Mouse (Mus musculus) telencephalon, adult 2 months (tissue): ENCODE data around the gene Pip5k1b.
A peak's percentile ranks its signal among the peaks of the same experiment; 100 is the strongest.

ENCODE experiments used
- DNase-seq: peaks from one replicate; pipeline ENCODE4 v3.0.0-alpha.2; 2011; ENCODE audit warnings: low read depth, low spot score

Gene Pip5k1b

DNA sequence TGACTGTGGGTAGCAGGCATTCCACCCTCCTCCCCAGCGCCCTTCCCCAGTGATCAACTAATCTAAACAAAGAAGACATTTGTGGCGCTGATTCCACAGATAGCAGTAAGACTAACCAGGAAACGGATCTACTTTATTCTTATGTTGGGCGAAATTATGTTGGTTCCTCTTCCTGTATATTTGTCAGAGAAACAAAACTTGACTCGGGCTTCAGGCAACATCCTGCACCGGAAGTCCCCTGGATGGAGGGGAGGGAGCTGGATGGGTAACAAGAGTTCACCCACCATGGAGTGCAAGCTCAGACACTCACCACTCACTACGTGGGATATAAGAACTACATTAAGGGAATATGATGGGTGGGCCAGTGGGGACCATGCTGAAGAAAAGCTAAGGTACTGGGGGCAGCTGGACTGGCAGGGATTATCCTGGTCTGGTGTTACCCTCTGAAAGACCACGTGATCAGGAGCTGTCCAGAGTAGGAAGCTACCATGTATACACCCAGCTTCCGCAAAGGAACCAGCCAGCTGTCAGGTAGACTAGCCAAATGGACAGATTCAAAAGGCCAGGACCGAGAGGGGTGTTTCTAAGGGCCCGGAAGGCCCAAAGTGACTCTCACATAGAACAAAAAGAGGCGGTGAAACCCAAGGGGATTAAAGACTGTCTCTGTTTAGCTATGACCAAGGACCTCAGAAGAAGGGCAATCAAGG lies 219.1 kb downstream of the Pip5k1b start:
- no peak for DNase-seq

DNA sequence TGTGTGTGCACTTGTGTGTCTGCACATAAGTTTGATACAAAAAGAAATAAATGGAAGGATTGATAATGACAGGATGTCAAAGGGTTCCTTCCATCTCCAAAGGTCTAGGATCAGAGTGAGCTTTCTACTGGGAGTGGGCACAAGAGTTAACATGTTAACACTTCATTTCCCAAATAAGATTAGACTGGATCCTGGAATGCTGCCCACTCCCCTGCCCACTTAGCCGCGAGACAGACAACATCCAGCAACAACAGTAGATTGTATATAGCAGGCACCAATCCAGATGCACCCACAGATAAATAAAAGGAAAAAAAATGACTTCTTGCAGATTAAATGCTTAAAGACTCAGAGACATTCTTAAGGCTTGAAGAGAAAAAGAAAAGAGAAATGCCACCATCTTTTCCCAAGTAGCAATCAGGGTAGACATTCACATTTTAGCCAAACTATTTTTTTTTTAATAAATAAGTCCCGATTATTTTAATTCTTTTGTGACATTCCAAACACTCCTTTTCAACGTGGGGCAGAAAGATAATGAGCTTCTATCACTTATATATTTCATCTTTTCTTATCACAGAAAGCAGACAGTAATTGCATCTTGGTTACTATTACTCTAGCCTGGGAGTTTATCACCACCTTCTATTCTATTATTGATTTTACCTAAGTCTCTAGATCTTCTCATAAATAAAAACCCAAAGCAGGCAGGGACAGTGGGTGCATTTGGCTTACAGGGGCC lies 219.9 kb downstream of the Pip5k1b start:
- DNase-seq: no peak

DNA sequence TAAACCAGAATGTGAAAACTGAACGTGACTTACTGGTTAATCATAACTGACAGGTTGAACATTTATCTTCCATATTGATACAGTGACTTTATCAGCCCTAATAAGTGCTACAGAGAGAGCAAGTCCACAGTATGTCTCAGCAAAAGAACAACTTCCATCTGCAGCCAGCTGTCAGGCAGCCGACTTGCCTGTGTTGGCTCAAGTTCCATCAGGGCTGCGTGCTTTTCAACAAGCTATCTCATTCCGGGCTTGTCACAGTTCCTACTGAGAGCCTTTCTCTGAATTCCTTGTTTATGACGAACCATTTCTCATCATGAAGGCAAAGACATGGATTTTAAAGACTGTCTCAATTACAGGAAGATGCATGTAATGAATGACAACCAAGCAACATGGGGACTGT lies 222.7 kb downstream of the Pip5k1b start:
- DNase-seq: no peak

DNA sequence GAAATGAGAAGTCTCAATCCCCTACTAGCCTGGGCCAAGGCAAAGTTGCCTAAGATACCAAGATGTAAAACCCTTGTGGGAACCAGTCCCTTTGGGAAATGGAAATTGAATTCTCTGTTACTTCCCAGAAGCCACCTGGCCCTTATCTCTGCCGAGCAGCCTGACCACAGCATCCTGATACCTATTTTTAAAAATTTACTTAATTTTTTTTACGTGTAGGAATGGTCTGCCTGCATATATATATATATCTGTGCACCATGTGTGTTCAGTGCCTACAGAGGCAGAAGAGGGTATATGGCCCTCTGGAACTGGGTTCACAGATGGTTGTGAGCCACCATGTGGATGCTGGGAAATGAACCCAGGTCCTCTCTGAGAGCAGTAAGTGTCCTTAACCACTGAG lies 224.4 kb downstream of the Pip5k1b start:
- no peak for DNase-seq

DNA sequence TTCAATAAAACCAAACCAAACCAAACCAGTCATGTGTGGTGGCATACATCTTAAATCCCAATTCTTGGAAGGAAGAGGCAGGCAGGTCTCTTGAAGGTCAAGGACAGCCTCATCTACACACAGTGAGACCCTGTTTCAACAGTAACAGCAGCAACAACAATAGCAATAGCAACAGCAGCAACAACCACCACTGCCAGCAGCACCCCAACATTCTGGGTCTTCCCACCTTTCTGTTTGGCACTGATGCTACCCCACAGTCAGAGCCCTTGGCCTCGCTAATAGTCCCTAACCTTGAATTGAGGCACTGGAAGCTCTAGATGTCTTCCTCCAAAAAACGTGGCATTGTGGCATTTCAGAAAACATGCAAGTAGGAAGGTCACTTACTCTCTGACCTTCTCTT lies 225.3 kb downstream of the Pip5k1b start:
- DNase-seq: no peak

DNA sequence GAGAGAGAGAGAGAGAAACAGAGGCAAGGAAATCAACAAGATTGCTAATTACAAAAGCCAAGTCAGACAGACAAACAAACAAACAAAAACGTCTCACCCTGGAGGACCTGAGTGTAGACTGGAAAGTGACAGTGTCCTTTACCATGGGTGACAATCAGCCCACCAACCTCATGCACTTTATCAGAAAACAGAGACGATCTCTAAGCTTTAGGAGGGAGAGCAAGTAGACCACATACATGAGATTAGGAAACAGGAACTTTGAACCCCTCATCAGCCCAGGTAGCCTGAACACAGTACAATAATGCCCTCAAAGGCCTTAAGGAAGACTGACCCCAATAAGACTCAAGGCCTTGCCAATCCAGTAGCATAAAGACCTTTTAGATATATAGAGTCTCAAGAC lies 227.8 kb downstream of the Pip5k1b start:
- no peak for DNase-seq

DNA sequence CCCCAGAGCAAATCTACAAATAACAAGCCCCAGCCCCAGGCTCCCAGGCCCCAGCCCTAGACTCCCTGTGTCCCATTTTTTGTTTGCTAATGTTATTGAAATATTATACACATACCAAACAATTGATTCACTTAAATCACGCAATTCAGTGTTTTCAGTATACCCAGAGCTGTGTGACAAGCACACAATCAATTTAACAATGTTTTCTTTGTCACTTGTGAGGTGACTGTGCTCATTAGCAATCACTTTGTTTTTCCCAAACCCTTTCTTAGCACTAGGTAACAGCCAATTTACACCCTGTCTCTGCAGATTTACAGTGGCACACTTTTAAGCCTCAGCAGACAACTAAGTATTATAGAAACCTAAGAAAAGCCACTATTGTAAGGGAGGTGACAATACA lies 228.7 kb downstream of the Pip5k1b start:
- DNase-seq: no peak

DNA sequence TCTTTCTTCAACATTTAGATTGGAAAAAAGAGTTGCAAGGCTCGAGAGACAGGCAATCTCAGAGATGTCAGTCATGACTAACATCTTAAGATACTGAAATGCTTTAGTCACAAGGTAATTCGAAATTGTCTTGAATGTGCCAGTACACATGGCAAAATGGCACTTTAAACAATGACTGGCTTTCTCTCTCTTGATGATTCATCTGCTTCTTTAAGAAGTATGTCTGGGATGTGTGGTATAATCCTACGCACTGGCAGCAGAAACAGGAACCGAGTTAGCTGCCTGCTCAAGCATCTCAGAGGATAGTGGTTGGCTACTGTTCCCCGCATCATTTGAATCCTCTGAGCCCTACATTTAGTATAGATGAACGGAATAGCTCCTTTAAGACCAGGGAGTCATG lies 230.0 kb downstream of the Pip5k1b start:
- peak; percentile 89 for DNase-seq

DNA sequence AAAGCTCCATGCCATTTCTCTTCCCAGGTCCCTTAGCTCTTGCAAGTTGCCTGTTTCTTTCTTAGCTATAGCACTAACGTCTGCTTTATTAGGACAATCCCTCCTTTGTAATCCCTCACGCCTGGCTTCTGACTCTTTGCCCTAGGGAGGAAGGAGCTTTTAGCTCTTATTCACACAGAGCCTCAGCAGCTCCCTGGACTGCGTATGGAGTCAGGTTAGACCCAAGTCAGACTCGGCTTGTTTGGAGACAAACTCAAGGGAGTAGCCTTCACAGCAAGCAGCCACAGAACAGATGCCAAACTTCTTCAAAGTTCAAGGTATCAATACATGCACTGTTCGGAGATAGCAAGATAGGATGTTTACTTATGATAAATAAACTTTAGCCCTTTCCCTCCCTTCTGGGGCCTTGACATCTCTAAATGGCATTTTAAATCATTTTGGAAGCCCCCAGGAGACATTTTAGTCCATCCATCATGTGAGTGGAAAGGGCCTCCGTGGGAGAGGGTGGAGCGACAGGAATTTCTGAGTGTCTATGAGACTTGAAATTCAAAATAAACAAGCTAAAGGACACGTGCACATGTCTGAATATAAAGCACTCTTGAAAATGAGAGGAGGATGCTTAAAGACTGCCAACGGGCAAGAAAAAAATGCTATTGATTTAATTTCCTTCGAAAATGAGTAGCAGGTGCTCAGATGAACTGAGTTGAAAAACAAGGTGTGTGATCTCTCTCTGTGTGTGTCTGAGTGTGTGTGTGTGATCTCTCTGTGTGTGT lies 231.6 kb downstream of the Pip5k1b start:
- no peak for DNase-seq

DNA sequence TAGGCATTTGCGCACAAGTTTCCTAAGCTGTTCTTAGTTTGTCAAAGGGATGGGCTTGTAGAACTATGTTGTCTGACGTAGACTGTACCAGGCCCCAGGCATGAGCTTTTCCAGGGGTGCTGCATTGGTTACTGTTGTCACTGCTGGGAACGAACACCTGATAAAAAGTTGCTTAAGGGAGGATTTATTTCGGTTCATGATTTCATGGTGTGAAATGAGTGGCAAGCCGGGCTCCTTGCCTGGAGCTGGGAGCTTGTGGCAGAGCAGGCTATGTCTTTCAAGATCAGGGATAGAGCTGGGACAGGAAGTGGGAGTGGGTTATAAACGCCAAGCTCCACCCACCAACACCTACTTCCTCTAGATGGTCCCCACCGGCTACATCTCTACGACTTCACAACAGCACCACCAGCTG lies 233.8 kb downstream of the Pip5k1b start:
- no peak for DNase-seq

DNA sequence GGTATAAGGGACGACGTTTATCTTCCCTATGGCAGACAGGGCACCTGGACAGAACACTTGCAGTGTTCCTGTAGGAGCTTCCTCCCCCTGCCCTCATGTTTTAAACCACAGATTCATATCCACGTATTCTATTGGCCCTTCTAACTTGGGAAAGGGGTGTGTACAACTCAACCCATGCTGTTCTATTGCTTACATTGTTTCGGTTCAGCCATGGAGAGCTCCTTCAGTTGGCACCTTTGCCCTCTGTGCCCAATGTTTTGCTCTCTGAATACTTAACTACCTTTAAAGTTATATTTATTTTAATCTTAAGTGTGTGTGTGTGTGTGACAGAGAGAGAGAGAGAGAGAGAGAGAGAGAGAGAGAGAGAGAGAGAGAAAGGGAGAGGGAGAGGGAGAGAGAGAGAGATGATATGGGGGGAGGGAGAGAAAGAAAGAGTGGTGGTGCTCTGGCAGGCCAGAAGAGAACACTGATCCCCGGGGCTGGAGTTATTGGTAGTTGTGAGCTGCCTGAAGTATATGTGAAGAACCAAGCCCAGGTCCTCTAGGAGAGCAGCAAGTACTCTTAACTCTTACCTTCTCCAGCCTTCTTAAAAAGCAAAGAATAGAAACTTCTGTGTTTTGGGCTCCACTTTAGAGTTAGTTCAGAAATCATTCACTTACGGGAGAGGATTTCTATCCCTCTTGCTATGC lies 234.3 kb downstream of the Pip5k1b start:
- DNase-seq: no peak

DNA sequence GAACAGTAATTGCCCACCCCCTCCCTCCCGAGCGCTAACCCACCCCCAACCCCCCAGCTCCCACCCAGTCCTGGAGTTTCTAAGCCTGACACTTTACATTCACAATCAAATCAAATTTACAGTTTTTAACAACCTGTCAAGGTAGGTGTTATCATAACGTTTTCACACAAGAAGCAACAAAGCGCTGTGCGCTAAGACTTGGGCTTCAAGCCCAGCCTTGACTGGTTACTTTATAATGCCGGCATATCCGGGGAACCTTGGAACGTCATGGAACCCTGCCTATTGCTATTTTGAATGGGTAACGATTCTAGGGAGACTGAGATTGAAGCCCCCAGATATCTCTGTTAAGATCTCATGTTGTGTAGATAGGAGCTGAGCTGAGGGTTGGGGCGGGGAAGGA lies 237.5 kb downstream of the Pip5k1b start:
- no peak for DNase-seq

DNA sequence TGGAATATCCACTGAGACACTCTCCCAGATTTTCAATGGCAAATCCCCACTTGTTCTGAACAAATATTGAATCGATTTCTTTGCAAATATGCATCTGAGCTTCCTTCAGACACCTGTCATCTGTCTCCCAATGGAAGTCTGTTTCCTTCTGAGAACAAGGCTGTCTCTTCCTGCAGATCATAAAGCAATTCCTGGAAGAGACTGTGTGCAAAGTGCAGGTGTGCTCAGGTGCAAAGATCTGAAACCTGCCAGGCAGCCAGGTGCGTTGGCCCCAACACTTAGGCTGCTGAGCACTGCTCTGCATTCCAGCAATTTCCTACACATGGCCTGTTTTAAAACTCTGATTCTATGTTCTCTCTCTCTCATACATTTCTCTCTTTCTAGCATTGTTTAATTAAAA lies 237.9 kb downstream of the Pip5k1b start:
- no peak for DNase-seq

DNA sequence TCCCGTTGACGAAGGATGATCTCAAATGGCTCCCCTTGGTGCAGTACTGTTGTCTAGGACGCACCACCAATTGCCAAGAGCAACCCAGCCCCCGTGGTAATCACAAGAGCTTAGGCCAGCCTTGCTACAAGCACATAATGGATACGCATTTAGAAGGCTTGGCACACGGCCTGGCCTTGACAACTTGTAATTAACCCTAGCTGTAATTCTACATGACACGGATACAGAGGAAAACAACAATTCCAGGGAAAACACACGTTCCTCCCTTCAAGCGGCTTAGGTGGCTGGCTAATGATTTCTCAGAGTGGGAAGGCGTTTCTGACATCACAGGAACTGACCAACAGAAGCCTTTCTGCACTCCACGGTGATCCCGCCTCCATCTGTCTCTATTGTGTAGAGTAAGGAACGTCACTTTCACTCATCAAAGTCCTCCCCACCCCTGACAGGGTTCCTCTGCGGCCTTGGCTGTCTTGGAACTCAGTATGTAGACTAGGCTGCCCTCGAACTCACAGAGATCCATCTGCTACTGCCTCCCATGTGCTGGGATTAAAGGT lies 238.6 kb downstream of the Pip5k1b start:
- DNase-seq: no peak

DNA sequence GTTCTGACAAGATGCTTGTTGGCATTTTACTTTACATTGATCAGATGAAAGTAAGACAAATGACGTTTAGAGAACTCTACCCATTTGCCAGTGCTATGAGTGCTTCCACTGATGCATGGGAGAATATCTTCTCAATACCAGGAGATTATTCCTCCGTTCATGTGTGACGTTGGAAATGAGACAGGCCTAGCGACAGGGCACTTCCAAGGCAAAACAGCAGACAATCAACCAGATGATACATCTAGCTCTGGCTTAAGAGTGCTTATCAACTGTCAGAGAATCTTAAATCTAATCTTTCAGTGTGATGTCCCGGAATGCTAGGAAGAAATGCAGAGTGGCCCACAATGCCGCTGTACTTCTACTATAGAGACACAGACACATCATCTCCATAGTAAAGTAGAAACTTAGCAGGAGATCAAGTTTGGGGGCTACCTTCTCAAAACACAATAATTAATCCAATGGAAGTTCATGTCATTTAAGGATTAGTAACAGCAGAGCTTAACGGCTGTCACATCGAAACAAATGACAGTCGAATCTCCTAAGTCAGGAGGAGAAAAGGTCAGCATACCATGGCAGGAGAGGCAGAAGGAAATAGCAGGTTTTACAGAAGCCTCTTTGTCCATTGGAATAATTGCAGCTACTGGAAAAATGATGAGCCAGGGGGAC lies 239.5 kb downstream of the Pip5k1b start:
- DNase-seq: no peak

DNA sequence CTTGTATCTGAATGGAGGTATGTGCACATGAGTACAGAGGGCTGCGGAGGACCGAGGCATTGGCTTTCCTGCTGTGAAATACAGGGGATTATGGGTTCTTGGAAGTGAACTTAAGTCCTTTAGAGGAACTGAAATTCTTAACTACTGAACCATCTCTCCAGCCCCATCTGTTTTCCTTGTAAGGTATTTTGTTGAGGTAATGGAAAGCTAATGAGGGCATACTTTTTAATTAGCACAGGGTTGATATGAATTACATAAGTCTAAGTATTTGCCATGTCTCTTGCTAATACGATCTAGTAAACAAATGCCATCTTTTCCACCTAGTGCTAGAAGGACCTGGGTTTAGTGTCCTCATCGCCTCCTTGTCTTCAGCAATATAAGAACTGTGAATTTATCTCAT lies 240.4 kb downstream of the Pip5k1b start:
- no peak for DNase-seq

DNA sequence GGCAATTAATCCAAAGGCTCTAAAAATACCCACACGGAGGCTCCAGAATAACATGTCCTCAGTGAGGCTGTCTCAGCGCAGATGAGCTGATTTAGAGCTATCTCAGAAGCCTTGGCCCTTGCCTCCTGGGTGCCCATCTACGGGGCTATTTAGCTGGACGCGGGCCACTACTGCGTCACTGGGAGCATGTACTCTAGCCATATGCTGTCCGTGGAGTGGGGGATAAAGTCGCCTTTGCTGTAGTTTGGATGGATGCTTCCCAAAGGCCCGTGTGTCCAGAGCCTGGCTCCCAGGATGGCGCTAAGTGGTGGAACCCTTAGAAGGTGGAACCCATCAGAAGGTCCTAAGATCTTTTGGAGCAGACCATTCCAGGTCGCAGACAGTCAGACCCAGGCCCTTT lies 241.0 kb downstream of the Pip5k1b start:
- no peak for DNase-seq

DNA sequence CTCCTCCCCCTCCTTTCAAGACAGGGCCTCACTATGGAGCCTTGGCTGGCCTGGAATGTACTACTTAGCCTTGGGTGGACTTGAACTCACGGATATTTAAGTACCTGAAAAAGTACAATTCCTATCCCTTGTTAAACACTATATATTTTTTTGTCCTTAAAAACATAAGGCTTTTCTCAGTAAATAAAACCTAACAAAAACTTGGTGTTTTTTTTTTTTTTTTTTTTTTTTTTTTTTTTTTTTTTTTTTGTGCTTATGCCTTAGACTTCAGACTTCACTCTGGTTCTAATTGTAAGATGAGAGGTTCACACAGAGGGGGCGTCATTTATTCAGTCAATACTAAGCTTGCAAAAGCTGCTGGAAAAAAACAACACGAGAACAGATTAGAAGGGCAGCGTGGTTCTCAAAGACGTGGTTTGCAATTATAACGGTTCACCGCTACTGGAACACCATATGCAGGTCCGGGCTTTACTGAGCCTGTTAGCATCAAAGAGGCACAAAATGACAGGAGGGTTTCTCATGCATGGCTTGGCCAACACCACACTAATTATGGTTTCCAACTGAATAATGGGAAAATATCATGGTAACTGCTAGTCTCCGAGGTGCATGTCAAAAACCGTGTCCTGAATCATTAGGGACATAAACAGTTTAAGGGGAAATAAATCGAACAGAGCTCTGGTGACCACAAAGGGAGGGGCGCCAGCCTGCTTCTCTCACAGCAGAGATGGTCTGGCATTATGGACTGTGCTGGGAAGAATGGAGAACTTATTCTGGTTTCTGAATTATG lies 242.9 kb downstream of the Pip5k1b start:
- DNase-seq: no peak

DNA sequence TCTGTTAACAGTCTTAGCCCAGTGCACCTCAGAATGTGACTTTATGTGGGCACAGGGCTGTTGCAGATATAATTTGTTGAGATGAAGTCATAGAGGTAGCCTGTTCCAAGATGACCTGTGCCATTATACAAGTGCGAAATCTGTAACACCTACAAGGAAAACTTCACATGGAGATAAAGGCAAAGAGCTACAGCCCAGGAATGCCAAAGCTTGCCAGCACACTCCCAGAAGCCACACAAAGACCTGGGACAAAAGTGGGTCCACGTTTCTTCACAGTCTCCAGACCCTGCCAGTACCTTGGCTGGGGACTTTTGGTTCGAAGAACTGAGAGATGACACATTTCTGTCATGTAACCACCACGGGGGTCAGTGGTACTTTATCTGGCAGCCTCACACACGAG lies 243.6 kb downstream of the Pip5k1b start:
- DNase-seq: no peak

DNA sequence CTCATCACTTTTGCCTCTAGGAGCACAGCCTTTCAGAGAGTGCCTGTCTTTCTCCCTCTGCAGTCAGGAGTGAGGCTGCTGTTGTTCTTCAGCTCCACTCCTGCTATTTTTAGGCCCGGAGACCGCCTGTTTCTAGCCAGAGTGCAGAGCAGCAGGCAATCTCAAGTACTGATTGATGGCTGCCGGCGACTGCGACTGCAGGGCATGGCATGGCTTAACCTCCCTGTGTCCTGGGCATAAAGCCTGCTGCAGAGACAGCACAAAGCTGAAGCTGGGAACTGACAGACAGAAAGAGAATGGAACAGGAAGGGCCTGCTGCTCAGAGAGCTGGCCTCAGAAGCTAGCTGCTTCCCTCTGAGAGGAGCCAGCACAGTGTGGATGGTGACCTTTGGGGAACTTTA lies 247.4 kb downstream of the Pip5k1b start:
- DNase-seq: no peak
